Mouse (Mus musculus) ES-Bruce4 (cell line): ENCODE measurements around the gene Stat5b. TPM values are rescaled to one million over a fixed set of nuclear protein-coding genes. Genes with fewer than 3 reads are reported as not detected.

Experiments used
- H3K27ac ChIP-seq: 2 replicates; pipeline ENCODE4 v1.5.1; 2012; ENCODE audit warnings: low read length, inconsistent platforms; ENCODE audit not compliant: insufficient read depth
- H3K27me3 ChIP-seq: 2 replicates; pipeline ENCODE4 v1.6.1; 2012; ENCODE audit warnings: mild to moderate bottlenecking, low read length, inconsistent platforms; ENCODE audit not compliant: control insufficient read depth, poor library complexity, insufficient read depth, severe bottlenecking
- H3K36me3 ChIP-seq: 2 replicates; pipeline ENCODE4 v1.6.1; 2012; ENCODE audit warnings: inconsistent platforms, mild to moderate bottlenecking, low read length, moderate library complexity; ENCODE audit not compliant: control insufficient read depth, poor library complexity, insufficient read depth, severe bottlenecking
- H3K4me1 ChIP-seq: one replicate; pipeline ENCODE4 v1.8.1; 2011; ENCODE audit warnings: low read length; ENCODE audit not compliant: control insufficient read depth, insufficient read depth
- H3K4me3 ChIP-seq: 2 replicates; pipeline ENCODE4 v1.5.1; 2011; ENCODE audit warnings: low read depth, mild to moderate bottlenecking, low read length
- H3K9ac ChIP-seq: 2 replicates; pipeline ENCODE4 v1.6.1; 2012; ENCODE audit warnings: low read depth, mild to moderate bottlenecking, inconsistent platforms; ENCODE audit not compliant: poor library complexity, severe bottlenecking
- H3K9me3 ChIP-seq: replicated peaks from 2 replicates; pipeline ENCODE4 v1.6.1; 2012; ENCODE audit warnings: mild to moderate bottlenecking, low read length, inconsistent platforms; ENCODE audit not compliant: control insufficient read depth, poor library complexity, insufficient read depth, severe bottlenecking
- CTCF ChIP-seq: IDR thresholded peaks from one replicate; pipeline ENCODE4 v1.8.1; 2011; ENCODE audit warnings: low read depth, low read length
- EP300 ChIP-seq: IDR thresholded peaks from 2 replicates; pipeline ENCODE4 v1.6.1; 2011; ENCODE audit warnings: low read depth, low read length; ENCODE audit not compliant: insufficient read depth
- POLR2A ChIP-seq: IDR thresholded peaks from one replicate; pipeline ENCODE4 v1.8.1; 2011; ENCODE audit warnings: low read length; ENCODE audit not compliant: insufficient read depth
- polyA plus RNA-seq: library from polyadenylated mRNA; stranded (reverse); fragments of >200 nt; gene quantifications from 2 replicates; pipeline ENCODE4 v1.2.4, GENCODE M21; 2011; ENCODE audit warnings: low read depth; ENCODE audit not compliant: missing spikeins, insufficient read depth, insufficient read length

The Stat5b gene
- polyA plus RNA-seq, 1 experiment, result 7.3 TPM

DNA sequence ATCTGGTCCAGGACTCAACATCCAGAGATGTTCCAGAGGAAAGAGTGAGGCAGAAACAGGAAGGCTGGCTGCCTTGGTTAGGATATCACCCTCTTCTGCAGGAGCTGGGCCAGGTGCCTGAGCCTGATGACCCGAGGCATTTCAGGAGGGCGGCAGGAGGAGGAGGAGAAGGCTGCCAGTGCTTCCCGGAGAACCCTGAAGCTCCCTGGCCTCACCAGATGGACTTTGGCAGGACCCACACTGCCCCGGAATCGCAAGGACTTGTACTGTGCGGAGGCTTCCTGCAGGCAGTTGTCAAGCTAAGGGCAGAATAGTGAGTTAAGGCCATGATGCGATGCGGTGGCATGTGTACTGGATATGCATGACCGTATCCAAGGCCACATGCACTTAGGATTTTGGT is 83.8 kb downstream of the Stat5b start:
- no peaks in the 10 kb centered on the region for H3K9me3 ChIP-seq
- no peak overlapping the region for H3K9ac ChIP-seq
- H3K27me3 ChIP-seq, result no peaks in the 10 kb centered on the region
- no peaks in the 10 kb centered on the region for H3K4me1 ChIP-seq
- no peak overlapping the region for H3K27ac ChIP-seq
- no peaks in the 10 kb centered on the region for H3K36me3 ChIP-seq
- H3K4me3 ChIP-seq, result no peak overlapping the region
- TF ChIP-seq EP300 (no peak), POLR2A (no peak), CTCF (no peak)

DNA sequence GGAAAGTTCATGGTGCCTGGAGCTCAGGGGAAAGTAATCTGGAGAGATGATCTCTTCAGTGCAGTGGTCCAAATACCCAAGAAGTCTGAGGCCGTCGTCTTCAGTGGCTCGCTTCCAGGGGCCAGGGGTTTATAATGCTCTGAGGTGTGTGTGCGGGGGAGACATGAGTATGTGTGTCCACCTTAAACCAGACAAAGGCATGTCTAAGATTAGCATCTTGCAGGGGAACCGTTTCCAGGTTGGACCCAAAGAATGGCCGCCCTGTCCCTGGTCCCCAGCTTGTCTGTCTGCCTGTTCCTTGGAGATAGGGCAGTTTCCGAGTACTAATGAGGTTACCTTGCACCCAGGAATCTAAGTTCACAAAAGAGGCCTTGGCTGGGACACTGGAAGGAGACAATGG is 87.7 kb downstream of the Stat5b start, which contains the start of gene Hcrt:
Hcrt (minus strand) TSS at position 101 of the 400 bp plus-strand sequence.
- H3K27ac ChIP-seq, result no peak within 1 kb of the TSS
- no peaks in the 10 kb centered on the region for H3K27me3 ChIP-seq
- TF ChIP-seq EP300 (no peak), POLR2A (no peak), CTCF (no peak)
- H3K9me3 ChIP-seq, result no peaks in the 10 kb centered on the region
- H3K4me1 ChIP-seq, result peaks cover 2% of the 10 kb centered on the region
- peak within 1 kb of the TSS; percentile 61 for H3K4me3 ChIP-seq
- H3K36me3 ChIP-seq, result no peaks in the 10 kb centered on the region
- peak within 1 kb of the TSS; percentile 6; the same call in 1 of the 2 replicates for H3K9ac ChIP-seq

DNA sequence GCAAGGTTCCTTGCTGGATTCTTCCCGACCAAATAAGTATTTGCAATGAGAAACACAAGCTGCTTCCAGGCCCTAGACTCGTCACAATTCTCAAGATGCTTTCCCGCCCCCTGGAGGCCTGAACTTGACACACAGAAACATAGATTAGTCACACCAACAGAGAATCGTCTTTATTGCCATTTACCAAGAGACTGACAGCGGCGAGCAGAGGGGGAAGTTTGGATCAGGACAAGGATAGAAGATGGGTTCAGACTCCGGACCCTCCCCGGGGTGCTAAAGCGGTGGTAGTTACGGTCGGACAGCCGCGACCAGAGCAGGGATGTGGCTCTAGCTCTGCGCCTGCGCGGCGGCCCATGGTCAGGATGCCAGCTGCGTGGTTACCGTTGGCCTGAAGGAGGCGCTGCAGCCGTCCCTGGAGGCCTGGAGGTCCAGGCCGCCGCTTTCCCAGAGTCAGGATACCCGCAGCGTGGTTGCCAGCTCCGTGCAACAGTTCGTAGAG is 88.9 kb downstream of the Stat5b start:
- H3K27me3 ChIP-seq, result no peaks in the 10 kb centered on the region
- peak overlapping the region; percentile 61 for H3K4me3 ChIP-seq
- no peaks in the 10 kb centered on the region for H3K36me3 ChIP-seq

DNA sequence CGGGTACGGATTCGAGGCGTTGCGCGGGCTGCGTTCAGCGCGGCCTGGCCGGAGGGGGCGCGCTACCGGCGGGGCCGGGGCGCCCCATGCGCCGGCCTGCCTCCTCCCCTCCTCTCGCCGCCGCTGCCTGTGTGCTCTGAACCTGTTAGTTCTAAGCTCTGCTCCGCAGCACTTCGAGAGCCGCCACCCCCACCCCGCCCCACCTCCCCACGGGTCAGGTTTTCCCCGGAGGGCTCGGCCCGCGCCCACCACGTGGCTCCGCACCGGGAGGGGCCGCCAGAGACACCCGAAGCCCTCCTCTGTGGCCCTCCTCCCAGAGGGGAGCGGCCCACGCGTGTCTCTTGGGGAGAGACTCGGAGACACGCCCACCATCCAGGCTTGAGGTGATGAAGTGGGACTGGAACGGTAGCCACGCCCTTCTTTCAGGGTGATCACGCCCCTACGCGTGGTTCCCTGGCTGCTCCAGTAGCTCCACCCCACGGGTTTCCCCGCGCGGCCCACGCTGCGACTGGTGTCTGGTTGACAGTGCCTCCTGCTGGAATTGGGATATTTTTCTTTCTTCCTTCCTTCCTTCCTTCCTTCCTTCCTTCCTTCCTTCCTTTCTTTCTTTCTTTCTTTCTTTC is 90.8 kb downstream of the Stat5b start, which contains the start of gene Kcnh4:
Kcnh4 (minus strand) TSS at position 332 of the 623 bp plus-strand sequence.
- Histone ChIP-seq H3K27me3 (no peaks in the 10 kb centered on the region), H3K36me3 (no peaks in the 10 kb centered on the region), H3K4me1 (peaks cover 2% of the 10 kb centered on the region), H3K9me3 (no peaks in the 10 kb centered on the region), H3K9ac (peak within 1 kb of the TSS; percentile 68), H3K27ac (no peak within 1 kb of the TSS), H3K4me3 (peak within 1 kb of the TSS; percentile 71)
- TF ChIP-seq EP300 (no peak), CTCF (peak; percentile 29), POLR2A (no peak)

More for the DNA sequence above, 88.9 kb downstream of the Stat5b start:
- TF ChIP-seq POLR2A (no peak), CTCF (peak; percentile 85)
- Histone ChIP-seq H3K4me1 (peaks cover 2% of the 10 kb centered on the region), H3K9me3 (no peaks in the 10 kb centered on the region), H3K9ac (peak overlapping the region; percentile 6; the same call in 1 of the 2 replicates), H3K27ac (no peak overlapping the region)

DNA sequence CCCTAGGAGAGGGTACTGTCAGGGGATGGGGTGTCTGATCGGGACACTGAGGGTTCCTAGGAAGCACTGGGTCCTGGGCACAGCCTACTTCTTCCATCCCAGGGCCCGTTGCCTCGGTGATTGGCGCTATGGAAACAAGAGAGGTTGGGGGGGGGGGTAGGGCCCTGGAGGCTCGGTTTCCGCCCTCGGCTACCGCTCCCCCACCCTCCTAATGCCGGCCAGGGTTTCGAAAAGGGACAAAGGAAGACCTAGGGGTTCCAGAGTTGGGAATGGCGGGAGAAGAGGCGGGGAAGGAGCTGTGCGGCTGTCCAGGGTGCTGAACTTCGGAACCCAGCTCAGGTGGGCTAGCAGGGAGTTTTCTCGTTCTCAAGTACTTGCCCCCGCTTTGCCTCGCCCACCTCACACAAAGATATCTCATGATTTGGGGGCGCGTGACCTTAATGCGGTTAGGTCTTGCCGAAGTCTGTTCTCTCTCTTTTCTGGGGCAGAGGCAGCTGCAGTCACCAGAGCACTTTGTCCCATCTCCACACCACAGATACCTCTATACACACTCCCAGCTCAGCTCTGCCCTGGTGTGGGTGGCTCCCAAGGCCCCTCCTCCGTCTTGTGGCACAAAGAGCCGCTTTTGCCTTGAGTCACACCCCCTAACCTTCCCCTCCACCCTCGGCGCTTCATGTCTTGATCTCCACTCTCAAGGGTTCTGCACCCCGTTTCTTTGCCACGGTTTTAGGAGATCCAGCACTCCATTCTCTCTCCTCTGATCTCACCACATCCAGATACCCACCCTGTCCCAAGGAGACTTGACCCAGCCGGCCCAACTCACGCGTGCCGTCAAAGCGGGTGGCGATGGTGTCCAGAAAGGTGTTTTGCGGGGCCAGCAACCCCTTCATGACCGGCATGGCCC is 91.6 kb downstream of the Stat5b start:
- H3K9me3 ChIP-seq, result no peaks in the 10 kb centered on the region
- peak overlapping the region; percentile 68 for H3K9ac ChIP-seq
- no peaks in the 10 kb centered on the region for H3K27me3 ChIP-seq
- TF ChIP-seq EP300 (no peak), CTCF (no peak), POLR2A (no peak)
- H3K36me3 ChIP-seq, result no peaks in the 10 kb centered on the region
- H3K4me1 ChIP-seq, result peaks cover 2% of the 10 kb centered on the region
- no peak overlapping the region for H3K27ac ChIP-seq
- peak overlapping the region; percentile 71 for H3K4me3 ChIP-seq
